ENCODE assay signal across 9 mouse cellular contexts in genomic region chr5:139323260-139323924, GRCm38 (mm10). TPM values are rescaled to one million over a fixed set of nuclear protein-coding genes. Genes with fewer than 3 reads are reported as not detected.
DNase-seq lines count a peak whose midpoint lies in the region; ATAC-seq lines count a peak whose summit lies in the region.
"Had no signal": no experiment of that assay in that cellular context is flagged by ENCODE, and none has a peak within 500 bp of the region (broad histone marks: within the 10 kb centered on the region; RNA-seq: fewer than 3 reads in every experiment).

No protein-coding gene starts in this region.

- no peak overlapping the region for H3K27ac ChIP-seq in heart, embryonic 13.5 days (replicated peaks)
- no peak overlapping the region for H3K27ac ChIP-seq in stomach, embryonic 16.5 days (ENCODE audit: low read length)

- peaks cover 76% of the 10 kb centered on the region for H3K27me3 ChIP-seq in heart, embryonic 13.5 days (replicated peaks)
- H3K27me3 ChIP-seq in stomach, embryonic 16.5 days (ENCODE audit: control insufficient read depth, insufficient read depth, low read length), result peaks cover 18% of the 10 kb centered on the region

- ATAC-seq in heart, embryonic 13.5 days (ENCODE audit: extremely low read depth, insufficient number of reproducible peaks, low FRiP score, low TSS enrichment), result no peak
- 0 out of 2 replicates have a peak, but pooled peaks have one; percentile 1 for ATAC-seq in stomach, embryonic 16.5 days (ENCODE audit: insufficient read depth, low FRiP score)

- no peaks in the 10 kb centered on the region for H3K36me3 ChIP-seq in heart, embryonic 13.5 days
- no peaks in the 10 kb centered on the region for H3K36me3 ChIP-seq in stomach, embryonic 16.5 days (ENCODE audit: control insufficient read depth, insufficient read depth, low read length)

- intact Hi-C loops in heart, postnatal 14 days (cut with DNase I), result no loop called here

- no peak overlapping the region for H3K4me3 ChIP-seq in heart, embryonic 13.5 days
- H3K4me3 ChIP-seq in stomach, embryonic 16.5 days (replicated peaks; ENCODE audit: low read length), result no peak overlapping the region

- H3K4me2 ChIP-seq in heart, embryonic 13.5 days, result peak overlapping the region; percentile 97; the same call in 1 of the 2 replicates
- H3K4me2 ChIP-seq in stomach, embryonic 16.5 days (ENCODE audit: low read depth, low read length), result peak overlapping the region; percentile 88

- DNase-seq in heart, postnatal 14 days, result no peak
- DNase-seq in testis, postnatal 10 days (ENCODE audit: low spot score), result peak; percentile 62
- DNase-seq in testis, postnatal 14 days (ENCODE audit: low spot score), result no peak
- peak; percentile 64 to 78 for DNase-seq in kidney, postnatal 36 days
- DNase-seq in spleen, postnatal 4 days (ENCODE audit: low spot score in 2 of 2), result no peak
- no peak for DNase-seq in embryo, embryonic 10 days (ENCODE audit: low spot score)

- H3K9me3 ChIP-seq in heart, embryonic 13.5 days, result no peaks in the 10 kb centered on the region
- no peaks in the 10 kb centered on the region for H3K9me3 ChIP-seq in stomach, embryonic 16.5 days (replicated peaks; ENCODE audit: control insufficient read depth, low read length)

- H3K4me1 ChIP-seq in heart, embryonic 13.5 days, result peaks cover 25% of the 10 kb centered on the region
- H3K4me1 ChIP-seq in stomach, embryonic 16.5 days (ENCODE audit: control insufficient read depth, insufficient read depth, low read length), result peaks cover 21% of the 10 kb centered on the region

- no peak overlapping the region for H3K9ac ChIP-seq in heart, embryonic 13.5 days
- peak overlapping the region; percentile 83 for H3K9ac ChIP-seq in stomach, embryonic 16.5 days (ENCODE audit: low read length)

- 69% methylated on average over 9 of the region's 9 CpGs for WGBS in heart, embryonic 13.5 days
- WGBS in stomach, embryonic 16.5 days, result 73% methylated on average over 9 of the region's 9 CpGs

RNA-seq across cellular contexts. Expression of gene Adap1, which starts 2.0 kb away (rescaled TPM):
- 0.70 and 1.0 TPM in 2 replicates for polyA plus RNA-seq in heart, embryonic 13.5 days (2015; fragmentation: Nextera tagmentation; extraction: Ambion mirVana)
- 1 to 10 TPM; 1.5 to 1.6 TPM for total RNA-seq in heart, postnatal 14 days (2021)
- 2.4 and 2.6 TPM in 2 replicates for polyA plus RNA-seq in stomach, embryonic 16.5 days (2015; fragmentation: Nextera tagmentation; extraction: Ambion mirVana)

RNA-seq across cellular contexts. Expression of gene Cox19, which starts 27.8 kb away (rescaled TPM):
- polyA plus RNA-seq in heart, embryonic 13.5 days (2015; fragmentation: Nextera tagmentation; extraction: Ambion mirVana), result 68.4 and 75.8 TPM in 2 replicates
- total RNA-seq in heart, postnatal 14 days (2021), result 10 to 100 TPM; 78.6 to 85.9 TPM
- 107 and 114 TPM in 2 replicates for polyA plus RNA-seq in stomach, embryonic 16.5 days (2015; fragmentation: Nextera tagmentation; extraction: Ambion mirVana)

RNA-seq across cellular contexts. Expression of gene Cyp2w1, which starts 29.0 kb away (rescaled TPM):
- not detected in 2 replicates for polyA plus RNA-seq in heart, embryonic 13.5 days (2015; fragmentation: Nextera tagmentation; extraction: Ambion mirVana)
- not detected for total RNA-seq in heart, postnatal 14 days (2021)
- 11.4 and 11.5 TPM in 2 replicates for polyA plus RNA-seq in stomach, embryonic 16.5 days (2015; fragmentation: Nextera tagmentation; extraction: Ambion mirVana)
- polyA plus RNA-seq: heart, embryonic 16.5 days had no signal

RNA-seq across cellular contexts. Expression of gene Gpr146, which starts 54.1 kb away (rescaled TPM):
- 7.0 and 8.8 TPM in 2 replicates for polyA plus RNA-seq in heart, embryonic 13.5 days (2015; fragmentation: Nextera tagmentation; extraction: Ambion mirVana)
- 10 to 100 TPM; 41.8 to 46.5 TPM for total RNA-seq in heart, postnatal 14 days (2021)
- polyA plus RNA-seq in stomach, embryonic 16.5 days (2015; fragmentation: Nextera tagmentation; extraction: Ambion mirVana), result 3.1 and 4.2 TPM in 2 replicates

Comparison
In these comparisons a context has a peak if more than half of its experiments do, and no peak if none do; other contexts are left out.
1. DNase-seq: peak in testis, postnatal 10 days (single experiment) and kidney, postnatal 36 days (2 of 2); none in heart, postnatal 14 days (0 of 2), testis, postnatal 14 days (single experiment), spleen, postnatal 4 days (0 of 2) and embryo, embryonic 10 days (single experiment).
2. RNA of gene Cyp2w1, which starts 29.0 kb away (polyA plus RNA-seq): 11.4 to 11.5 TPM in stomach, embryonic 16.5 days; not detected in heart, embryonic 13.5 days; every median in the first group is over 10 times any median in the second.